Mouse (Mus musculus) ES-E14 (cell line): ENCODE results near the gene 1700020D05Rik.

Experiments
- MAFK ChIP-seq: IDR thresholded peaks from 2 replicates; pipeline ENCODE4 v1.6.1; 2014; ENCODE audit warnings: mild to moderate bottlenecking, low read depth, low read length, inconsistent platforms; ENCODE audit not compliant: insufficient read depth
- ZC3H11A ChIP-seq: IDR thresholded peaks from 2 replicates; pipeline ENCODE4 v1.6.1; 2012; ENCODE audit warnings: low read depth, mild to moderate bottlenecking, inconsistent platforms, low read length, borderline replicate concordance

- TF ChIP-seq ZC3H11A (no peak), MAFK (no peak)
Observed at GRCm38 (mm10) chr19:5477668-5478300, 25.8 kb downstream of the 1700020D05Rik start.
